ENCODE assay signal across 8 mouse cellular contexts in the genomic region with DNA sequence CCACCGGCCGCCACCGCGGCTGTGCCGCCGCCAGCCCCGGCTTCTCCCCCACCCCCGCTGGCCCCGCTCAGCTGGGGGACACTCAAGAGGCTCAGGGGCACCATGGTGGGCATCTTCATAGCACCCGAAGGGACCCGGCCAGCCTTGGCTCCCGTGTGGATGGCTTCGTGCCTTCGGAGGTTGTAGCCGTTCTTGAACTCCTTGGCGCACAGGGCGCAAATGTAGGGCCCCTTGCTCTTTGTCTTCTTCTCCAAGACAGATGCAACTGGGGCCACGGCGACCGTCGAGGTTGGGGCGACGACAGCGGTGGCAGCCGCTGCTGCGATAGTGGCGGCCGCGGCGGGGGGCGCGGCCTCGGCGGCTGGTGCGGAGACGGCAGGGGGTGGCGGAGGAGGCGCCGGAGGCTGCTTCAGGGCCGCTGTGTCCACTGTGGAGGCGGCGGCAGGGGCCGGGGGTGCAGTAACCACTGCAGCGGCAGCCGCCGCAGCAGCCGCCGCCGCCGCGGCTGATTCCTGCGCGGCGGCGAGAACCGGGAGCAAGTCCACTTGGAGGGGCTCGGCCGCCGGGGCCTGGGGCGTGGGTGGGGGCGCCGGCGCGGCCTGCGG. TPM values are rescaled to one million over a fixed set of nuclear protein-coding genes. Genes with fewer than 3 reads are reported as not detected.
DNase-seq lines count a peak whose midpoint lies in the region; ATAC-seq and TF ChIP-seq lines count a peak whose summit lies in the region.

No protein-coding gene starts in this region.

- H3K27me3 ChIP-seq in heart, adult 2 months (ENCODE audit: control insufficient read depth, insufficient read depth, low read length), result no peaks in the 10 kb centered on the region
- no peaks in the 10 kb centered on the region for H3K27me3 ChIP-seq in embryonic facial prominence, embryonic 15.5 days
- no peaks in the 10 kb centered on the region for H3K27me3 ChIP-seq in hindbrain, embryonic 15.5 days
- H3K27me3 ChIP-seq in liver, embryonic 14.5 days (ENCODE audit: control insufficient read depth, insufficient read depth, low read length), result no peaks in the 10 kb centered on the region

- peak overlapping the region; percentile 56 for H3K4me3 ChIP-seq in heart, adult 2 months
- peak overlapping the region; percentile 85 for H3K4me3 ChIP-seq in embryonic facial prominence, embryonic 15.5 days (replicated peaks)
- H3K4me3 ChIP-seq in hindbrain, embryonic 15.5 days, result peak overlapping the region; percentile 74
- H3K4me3 ChIP-seq in liver, embryonic 14.5 days (ENCODE audit: insufficient read depth in 1 of 2, low read depth in 2 of 2, low read length in 2 of 2), result peak overlapping the region; percentile 66 to 95
- H3K4me3 ChIP-seq in olfactory bulb, adult 2 months (ENCODE audit: insufficient read depth, low read depth, low read length), result peak overlapping the region; percentile 97

- no peak for TF ChIP-seq CTCF in heart, adult 2 months (IDR thresholded peaks at IDR 0.05)
- TF ChIP-seq CTCF in liver, embryonic 14.5 days (IDR thresholded peaks at IDR 0.05; ENCODE audit: low read depth), result no peak
- no peak; the same call in 1 of the 2 replicates for TF ChIP-seq CTCF in olfactory bulb, adult 2 months (IDR thresholded peaks at IDR 0.05; ENCODE audit: insufficient read depth, low read depth, low read length)

- no peak for ATAC-seq in embryonic facial prominence, embryonic 15.5 days (ENCODE audit: insufficient number of reproducible peaks, low FRiP score, low TSS enrichment, low read depth)
- no peak for ATAC-seq in hindbrain, embryonic 15.5 days (ENCODE audit: low FRiP score, low read depth)
- ATAC-seq in liver, embryonic 14.5 days (ENCODE audit: insufficient read depth), result 0 out of 2 replicates have a peak, but pooled peaks have one; percentile 1

- H3K4me1 ChIP-seq in heart, adult 2 months (ENCODE audit: control insufficient read depth, insufficient read depth, low read length), result peaks cover 10% of the 10 kb centered on the region
- H3K4me1 ChIP-seq in embryonic facial prominence, embryonic 15.5 days, result peaks cover 52% of the 10 kb centered on the region
- peaks cover 54% of the 10 kb centered on the region for H3K4me1 ChIP-seq in hindbrain, embryonic 15.5 days (replicated peaks)
- H3K4me1 ChIP-seq in liver, embryonic 14.5 days (replicated peaks; ENCODE audit: control insufficient read depth in 2 of 2, insufficient read depth in 2 of 2, low read length in 1 of 2), result peaks cover 34 to 38% of the 10 kb centered on the region in 2 experiments
- H3K4me1 ChIP-seq in olfactory bulb, adult 2 months (ENCODE audit: control insufficient read depth, insufficient read depth, low read length), result peaks cover 45% of the 10 kb centered on the region

- H3K4me2 ChIP-seq in embryonic facial prominence, embryonic 15.5 days (replicated peaks), result peak overlapping the region; percentile 70
- peak overlapping the region; percentile 89 for H3K4me2 ChIP-seq in hindbrain, embryonic 15.5 days
- H3K4me2 ChIP-seq in liver, embryonic 14.5 days (ENCODE audit: low read depth), result peak overlapping the region; percentile 76

- under 1% methylated on average over 57 of the region's 65 CpGs for WGBS in heart, adult 2 months
- WGBS in embryonic facial prominence, embryonic 15.5 days, result under 1% methylated on average over 60 of the region's 65 CpGs
- WGBS in hindbrain, embryonic 15.5 days, result under 1% methylated on average over 43 of the region's 65 CpGs
- under 1% methylated on average over 61 of the region's 65 CpGs for whole genome bisulfite sequencing in liver, embryonic 14.5 days (ENCODE audit: insufficient replicate concordance)
- WGBS in olfactory bulb, adult 2 months, result under 1% methylated on average over 62 of the region's 65 CpGs

- TF ChIP-seq EP300 in heart, adult 2 months (IDR thresholded peaks at IDR 0.05; ENCODE audit: insufficient read depth, low read depth, low read length), result no peak
- TF ChIP-seq EP300 in liver, embryonic 14.5 days (IDR thresholded peaks at IDR 0.05; ENCODE audit: low read depth), result no peak

- peaks cover 3% of the 10 kb centered on the region; the same call in 1 of the 2 replicates for H3K36me3 ChIP-seq in heart, adult 2 months (ENCODE audit: control insufficient read depth, insufficient read depth, low read length)
- H3K36me3 ChIP-seq in embryonic facial prominence, embryonic 15.5 days, result peaks cover 40% of the 10 kb centered on the region
- peaks cover 14% of the 10 kb centered on the region for H3K36me3 ChIP-seq in hindbrain, embryonic 15.5 days
- H3K36me3 ChIP-seq in liver, embryonic 14.5 days (replicated peaks; ENCODE audit: control insufficient read depth, insufficient read depth, low read depth), result peaks cover 59% of the 10 kb centered on the region

- no peaks in the 10 kb centered on the region for H3K9me3 ChIP-seq in embryonic facial prominence, embryonic 15.5 days (replicated peaks)
- H3K9me3 ChIP-seq in hindbrain, embryonic 15.5 days, result no peaks in the 10 kb centered on the region
- no peaks in the 10 kb centered on the region for H3K9me3 ChIP-seq in liver, embryonic 14.5 days (ENCODE audit: control insufficient read depth, low read length)

- DNase-seq in heart, adult 2 months, result peak; percentile 69 to 71
- DNase-seq in heart, adult 8-10 months (ENCODE audit: low spot score), result no peak
- peak; percentile 52 for DNase-seq in MN1 (ENCODE audit: low spot score)
- no peak for DNase-seq in liver, embryonic 14.5 days (ENCODE audit: low read depth in 3 of 3, low spot score in 3 of 3)
- DNase-seq in frontal cortex, postnatal 14 days (ENCODE audit: low spot score in 2 of 2), result no peak

- TF ChIP-seq POLR2A in heart, adult 2 months (IDR thresholded peaks at IDR 0.05; ENCODE audit: insufficient read depth, low read depth, low read length), result no peak
- no peak for TF ChIP-seq POLR2A in olfactory bulb, adult 2 months (IDR thresholded peaks at IDR 0.05; ENCODE audit: insufficient read depth, low read depth, low read length)

- intact Hi-C loops in heart, adult 2 months (cut with DNase I), result loop anchor here (1.0 to 5.0 kb wide), 3 partner anchors 8 to 143 kb away; a partner anchor contains a TSS

- peak overlapping the region; percentile 92 for H3K27ac ChIP-seq in heart, adult 2 months
- peak overlapping the region; percentile 98 for H3K27ac ChIP-seq in embryonic facial prominence, embryonic 15.5 days (replicated peaks)
- H3K27ac ChIP-seq in hindbrain, embryonic 15.5 days (replicated peaks), result peak overlapping the region; percentile 98
- peak overlapping the region; percentile 89 for H3K27ac ChIP-seq in liver, embryonic 14.5 days
- H3K27ac ChIP-seq in olfactory bulb, adult 2 months (ENCODE audit: insufficient read depth, low read depth, low read length), result peak overlapping the region; percentile 97

- H3K79me2 ChIP-seq in heart, adult 2 months (replicated peaks; ENCODE audit: control insufficient read depth, insufficient read depth, low read length), result no peaks in the 10 kb centered on the region

- peak overlapping the region; percentile 98 for H3K9ac ChIP-seq in heart, adult 2 months (ENCODE audit: low read depth, low read length)
- peak overlapping the region; percentile 96 for H3K9ac ChIP-seq in embryonic facial prominence, embryonic 15.5 days
- H3K9ac ChIP-seq in hindbrain, embryonic 15.5 days, result peak overlapping the region; percentile 89
- H3K9ac ChIP-seq in liver, embryonic 14.5 days (replicated peaks), result peak overlapping the region; percentile 96

RNA-seq across cellular contexts. Expression of a gene that starts 1.2 kb away (rescaled TPM):
- 10 to 100 TPM; 56.5 to 59.8 TPM for total RNA-seq in heart, adult 2 months (2021)
- polyA plus RNA-seq in heart, adult 2 months (2012; rRNA removed), result 53.7 and 57.1 TPM in 2 replicates
- total RNA-seq in heart, adult 8-10 months (2022), result 10 to 100 TPM; 48.5 to 55.9 (median 54.8) TPM
- 75.2 and 79.8 TPM in 2 replicates for polyA plus RNA-seq in embryonic facial prominence, embryonic 15.5 days (2015; fragmentation: Nextera tagmentation; extraction: Ambion mirVana)
- 84.0 and 87.3 TPM in 2 replicates for polyA plus RNA-seq in hindbrain, embryonic 15.5 days (2015; fragmentation: Nextera tagmentation; extraction: Ambion mirVana)
- polyA plus RNA-seq in liver, embryonic 14.5 days (2012; rRNA removed), result 91.4 and 97.5 TPM in 2 replicates
- polyA plus RNA-seq in liver, embryonic 14.5 days (2014; fragmentation: Nextera tagmentation; extraction: Ambion mirVana), result 27.3 and 37.4 TPM in 2 replicates
- 437 and 572 TPM in 2 replicates for polyA plus RNA-seq in olfactory bulb, adult 2 months (2012; ENCODE audit: insufficient read depth, insufficient read length, low replicate concordance, missing spikeins)

RNA-seq across cellular contexts. Expression of a gene that starts 4.6 kb away (rescaled TPM):
- total RNA-seq in heart, adult 2 months (2021), result under 1 TPM; 0.63 to 0.77 TPM
- polyA plus RNA-seq in heart, adult 2 months (2012; rRNA removed), result 5.7 and 8.0 TPM in 2 replicates
- total RNA-seq in heart, adult 8-10 months (2022), result 1 to 10 TPM in 1 of 4 experiments, under 1 TPM in 1, not detected in 2; 0.87 to 1.1 TPM
- 18.9 and 21.9 TPM in 2 replicates for polyA plus RNA-seq in embryonic facial prominence, embryonic 15.5 days (2015; fragmentation: Nextera tagmentation; extraction: Ambion mirVana)
- polyA plus RNA-seq in hindbrain, embryonic 15.5 days (2015; fragmentation: Nextera tagmentation; extraction: Ambion mirVana), result 54.2 and 62.4 TPM in 2 replicates
- polyA plus RNA-seq in liver, embryonic 14.5 days (2012; rRNA removed), result 0.08 and 0.55 TPM in 2 replicates
- 0.40 and 0.41 TPM in 2 replicates for polyA plus RNA-seq in liver, embryonic 14.5 days (2014; fragmentation: Nextera tagmentation; extraction: Ambion mirVana)
- polyA plus RNA-seq in olfactory bulb, adult 2 months (2012; ENCODE audit: insufficient read depth, insufficient read length, low replicate concordance, missing spikeins), result not detected in 2 replicates

RNA-seq across cellular contexts. Expression of a gene that starts 4.8 kb away (rescaled TPM):
- total RNA-seq in heart, adult 2 months (2021), result 10 to 100 TPM; 15.9 to 25.8 TPM
- polyA plus RNA-seq in heart, adult 2 months (2012; rRNA removed), result 21.7 and 24.3 TPM in 2 replicates
- 10 to 100 TPM; 28.1 to 33.3 (median 31.4) TPM for total RNA-seq in heart, adult 8-10 months (2022)
- polyA plus RNA-seq in embryonic facial prominence, embryonic 15.5 days (2015; fragmentation: Nextera tagmentation; extraction: Ambion mirVana), result 55.0 and 78.2 TPM in 2 replicates
- 63.3 and 77.5 TPM in 2 replicates for polyA plus RNA-seq in hindbrain, embryonic 15.5 days (2015; fragmentation: Nextera tagmentation; extraction: Ambion mirVana)
- polyA plus RNA-seq in liver, embryonic 14.5 days (2012; rRNA removed), result 7.5 and 15.7 TPM in 2 replicates
- polyA plus RNA-seq in liver, embryonic 14.5 days (2014; fragmentation: Nextera tagmentation; extraction: Ambion mirVana), result 1.2 and 8.3 TPM in 2 replicates
- not detected in 2 replicates for polyA plus RNA-seq in olfactory bulb, adult 2 months (2012; ENCODE audit: insufficient read depth, insufficient read length, low replicate concordance, missing spikeins)

RNA-seq across cellular contexts. Expression of a gene that starts 8.5 kb away (rescaled TPM):
- total RNA-seq in heart, adult 2 months (2021), result 10 to 100 TPM; 12.8 to 21.4 TPM
- polyA plus RNA-seq in heart, adult 2 months (2012; rRNA removed), result 3.6 and 4.3 TPM in 2 replicates
- total RNA-seq in heart, adult 8-10 months (2022), result 10 to 100 TPM in 2 of 4 experiments, 1 to 10 TPM in 2; 8.3 to 22.2 (median 10.5) TPM
- 40.9 and 73.0 TPM in 2 replicates for polyA plus RNA-seq in embryonic facial prominence, embryonic 15.5 days (2015; fragmentation: Nextera tagmentation; extraction: Ambion mirVana)
- 28.1 and 46.9 TPM in 2 replicates for polyA plus RNA-seq in hindbrain, embryonic 15.5 days (2015; fragmentation: Nextera tagmentation; extraction: Ambion mirVana)
- polyA plus RNA-seq in liver, embryonic 14.5 days (2012; rRNA removed), result 8.0 and 15.2 TPM in 2 replicates
- polyA plus RNA-seq in liver, embryonic 14.5 days (2014; fragmentation: Nextera tagmentation; extraction: Ambion mirVana), result 27.3 and 32.2 TPM in 2 replicates
- polyA plus RNA-seq in olfactory bulb, adult 2 months (2012; ENCODE audit: insufficient read depth, insufficient read length, low replicate concordance, missing spikeins), result not detected in 2 replicates

RNA-seq across cellular contexts. Expression of a gene that starts 9.4 kb away (rescaled TPM):
- total RNA-seq in heart, adult 2 months (2021), result not detected
- polyA plus RNA-seq in heart, adult 2 months (2012; rRNA removed), result not detected in 2 replicates
- total RNA-seq in heart, adult 8-10 months (2022), result not detected
- polyA plus RNA-seq in embryonic facial prominence, embryonic 15.5 days (2015; fragmentation: Nextera tagmentation; extraction: Ambion mirVana), result 0.33 and 0.43 TPM in 2 replicates
- 0.28 TPM in 1 of 2 replicates, not detected in the other for polyA plus RNA-seq in hindbrain, embryonic 15.5 days (2015; fragmentation: Nextera tagmentation; extraction: Ambion mirVana)
- 0.10 and 0.30 TPM in 2 replicates for polyA plus RNA-seq in liver, embryonic 14.5 days (2012; rRNA removed)
- polyA plus RNA-seq in liver, embryonic 14.5 days (2014; fragmentation: Nextera tagmentation; extraction: Ambion mirVana), result not detected in 2 replicates
- polyA plus RNA-seq in olfactory bulb, adult 2 months (2012; ENCODE audit: insufficient read depth, insufficient read length, low replicate concordance, missing spikeins), result not detected in 2 replicates

Comparison
In these comparisons a context has a peak if more than half of its experiments do, and no peak if none do; other contexts are left out.
1. DNase-seq: peak in heart, adult 2 months (2 of 2) and MN1 (single experiment); none in heart, adult 8-10 months (single experiment), liver, embryonic 14.5 days (0 of 3) and frontal cortex, postnatal 14 days (0 of 2).
2. Peak in every context shown above with its lines, with median percentiles within 50 percentile points of each other: H3K27ac ChIP-seq, H3K4me3 ChIP-seq, H3K9ac ChIP-seq and H3K4me2 ChIP-seq.